ENCODE assay signal across 8 mouse cellular contexts in genomic region chr16:5306588-5307248, GRCm38 (mm10). TPM values are rescaled to one million over a fixed set of nuclear protein-coding genes. Genes with fewer than 3 reads are reported as not detected.
DNase-seq lines count a peak whose midpoint lies in the region; ATAC-seq and TF ChIP-seq lines count a peak whose summit lies in the region.

No protein-coding gene starts in this region.

- peaks cover 40% of the 10 kb centered on the region for H3K27me3 ChIP-seq in megakaryocyte, embryonic 14.5 days (replicated peaks)

- peak; percentile 72 for TF ChIP-seq CTCF in cortical plate, adult 2 months (IDR thresholded peaks at IDR 0.05; ENCODE audit: extremely low read depth, insufficient read depth, low read length)

- peak overlapping the region; percentile 30 for H3K4me3 ChIP-seq in cortical plate, adult 2 months (ENCODE audit: insufficient read depth, low read length)
- peak overlapping the region; percentile 90 for H3K4me3 ChIP-seq in megakaryocyte, embryonic 14.5 days (replicated peaks)

- H3K36me3 ChIP-seq in megakaryocyte, embryonic 14.5 days (replicated peaks; ENCODE audit: low read length), result no peaks in the 10 kb centered on the region

- H3K4me1 ChIP-seq in cortical plate, adult 2 months (ENCODE audit: control insufficient read depth, insufficient read depth, low read length), result no peaks in the 10 kb centered on the region
- peaks cover 38% of the 10 kb centered on the region for H3K4me1 ChIP-seq in megakaryocyte, embryonic 14.5 days

- TF ChIP-seq POLR2A in cortical plate, adult 2 months (IDR thresholded peaks at IDR 0.05; ENCODE audit: extremely low read depth, insufficient read depth, low read length), result no peak

- H3K9me3 ChIP-seq in megakaryocyte, embryonic 14.5 days, result peaks cover 7% of the 10 kb centered on the region

- peak; percentile 93 for DNase-seq in gastrocnemius, postnatal 10 days
- peak; percentile 81 for DNase-seq in induced T-regulatory cell, adult 2 months (ENCODE audit: low read depth)
- peak; percentile 58 to 97 for DNase-seq in left cerebral cortex, adult 8-10 months (ENCODE audit: low spot score in 2 of 2)
- DNase-seq in right cerebral cortex, adult 2 months (ENCODE audit: low spot score in 2 of 2), result peak; percentile 93 to 96
- peak; percentile 65 for DNase-seq in urinary bladder, postnatal 10 days (ENCODE audit: low spot score)

- peak; percentile 65 for ATAC-seq in activated CD4-positive, CD25-positive, alpha-beta regulatory T cell, adult 4 months

- no peak overlapping the region for H3K27ac ChIP-seq in cortical plate, adult 2 months (ENCODE audit: insufficient read depth, low read length)

RNA-seq across cellular contexts. Expression of gene Eef2kmt, which starts 50.9 kb away (rescaled TPM):
- 10 to 100 TPM; 37.1 to 44.0 TPM for polyA plus RNA-seq in activated CD4-positive, CD25-positive, alpha-beta regulatory T cell, adult 4 months (2017; shearing (Covaris generic))
- polyA plus RNA-seq in cortical plate, adult 2 months (2012; rRNA removed), result 10.0 and 10.9 TPM in 2 replicates
- 10 to 100 TPM in 1 of 2 experiments, 1 to 10 TPM in 1; 9.7 to 13.4 TPM for total RNA-seq in gastrocnemius, postnatal 10 days (2021)
- 1 to 10 TPM; 3.8 to 6.8 (median 5.6) TPM for total RNA-seq in left cerebral cortex, adult 8-10 months (2022)
- 2.5 TPM in 1 of 2 replicates, not detected in the other for polyA plus RNA-seq in megakaryocyte, embryonic 14.5 days (2012; ENCODE audit: insufficient read depth, low replicate concordance)
